Mouse (Mus musculus) right cerebral cortex, postnatal 4 days (tissue): ENCODE data around the gene Fam120a.
A peak's percentile ranks its signal among the peaks of the same experiment; 100 is the strongest.

Experiments
- DNase-seq: peaks from one replicate; pipeline ENCODE4 v3.0.0-alpha.2; 2022

Gene Fam120a

DNA sequence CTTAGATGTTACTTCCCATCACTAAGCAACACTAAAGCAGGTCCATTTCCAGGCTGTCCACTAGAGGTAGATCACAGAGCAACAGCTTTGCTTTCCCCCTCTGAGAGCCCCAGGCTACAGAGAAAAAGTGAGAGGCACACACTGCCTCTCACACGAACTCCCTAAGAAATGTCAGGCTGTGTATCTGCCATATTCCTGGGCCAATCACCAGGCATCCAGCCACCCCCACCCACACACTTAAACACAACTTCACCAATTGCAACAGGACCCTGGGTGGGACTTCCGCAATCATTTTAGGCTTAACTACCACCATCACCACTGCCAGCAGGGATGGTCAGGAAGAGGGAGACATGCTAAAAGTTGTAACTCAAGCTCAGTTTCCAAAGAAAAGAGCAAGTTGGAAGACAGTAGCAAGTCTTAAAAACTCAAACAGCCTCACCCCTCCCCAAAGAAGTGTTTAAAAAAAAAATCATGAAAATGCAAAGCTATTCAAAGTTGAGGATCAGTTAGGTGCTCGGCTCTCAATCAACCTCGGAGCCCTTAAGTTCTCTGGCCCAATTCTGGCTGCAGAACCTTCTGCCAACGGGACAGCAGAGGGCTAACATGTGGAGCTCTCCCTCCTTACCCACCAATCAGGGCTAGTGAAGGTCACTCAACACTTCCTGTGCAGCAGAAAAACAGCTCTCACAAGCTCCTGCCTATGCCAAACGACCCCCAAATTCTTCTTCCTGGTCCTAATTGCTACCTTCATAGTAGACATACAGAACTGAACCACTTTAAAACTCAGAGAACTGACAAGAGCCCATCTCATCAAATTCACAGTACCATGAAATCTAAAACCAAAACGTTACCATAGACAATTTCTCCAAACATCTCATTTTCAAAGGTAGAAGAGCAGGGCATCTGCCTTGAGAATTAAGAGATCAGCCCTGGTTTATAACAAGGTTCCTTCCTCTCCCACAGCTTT is 2.0 kb downstream of the Fam120a start:
- DNase-seq = peak; percentile 50

GRCm38 (mm10) chr13:48964850-48965249 is 3.0 kb downstream of the Fam120a start:
- no peak for DNase-seq

GRCm38 (mm10) chr13:48963111-48963510 is 4.7 kb downstream of the Fam120a start:
- DNase-seq = no peak

DNA sequence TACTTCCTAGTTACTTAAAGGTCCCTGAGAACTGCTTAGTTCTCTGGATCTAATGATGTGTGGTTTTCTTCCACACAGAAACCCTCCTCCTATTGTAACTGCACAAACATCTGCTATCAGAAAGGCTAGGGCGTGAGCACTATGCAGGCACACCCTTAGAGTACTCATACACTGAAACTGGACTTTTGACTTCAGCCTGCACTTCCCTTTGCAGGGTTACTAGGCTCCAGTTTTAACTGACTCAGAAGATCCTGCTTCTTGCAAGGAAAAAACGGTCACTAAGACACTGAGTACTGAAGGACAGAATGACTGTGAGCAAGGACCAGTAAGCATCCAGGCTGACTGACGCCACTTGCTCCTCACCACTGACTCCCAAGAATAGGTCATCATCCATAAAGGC is 5.3 kb downstream of the Fam120a start:
- DNase-seq = no peak

DNA sequence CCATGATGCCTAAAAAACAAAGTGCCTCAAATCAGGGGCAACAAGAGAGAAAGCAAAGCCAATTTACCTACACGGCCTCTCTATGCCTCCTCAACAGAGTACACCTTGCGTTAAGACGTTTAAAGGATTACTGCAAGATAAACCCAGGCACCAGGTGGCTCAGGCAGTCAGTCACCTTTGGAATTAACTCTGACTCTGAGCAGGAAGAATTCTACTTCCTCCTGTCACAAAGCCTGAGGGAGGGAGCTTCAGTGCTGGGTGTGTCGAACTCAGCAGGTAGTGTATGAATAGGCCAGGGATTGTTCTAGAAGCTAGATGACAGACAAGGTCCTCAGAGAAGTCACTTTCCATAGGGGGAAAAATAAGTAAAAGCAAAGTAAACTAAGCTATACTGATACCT is 9.2 kb downstream of the Fam120a start:
- DNase-seq = no peak

- no peak for DNase-seq
Observed at GRCm38 (mm10) chr13:48954825-48955224, 13.0 kb downstream of the Fam120a start.

GRCm38 (mm10) chr13:48950600-48951241 is 17.1 kb downstream of the Fam120a start:
- no peak for DNase-seq

DNA sequence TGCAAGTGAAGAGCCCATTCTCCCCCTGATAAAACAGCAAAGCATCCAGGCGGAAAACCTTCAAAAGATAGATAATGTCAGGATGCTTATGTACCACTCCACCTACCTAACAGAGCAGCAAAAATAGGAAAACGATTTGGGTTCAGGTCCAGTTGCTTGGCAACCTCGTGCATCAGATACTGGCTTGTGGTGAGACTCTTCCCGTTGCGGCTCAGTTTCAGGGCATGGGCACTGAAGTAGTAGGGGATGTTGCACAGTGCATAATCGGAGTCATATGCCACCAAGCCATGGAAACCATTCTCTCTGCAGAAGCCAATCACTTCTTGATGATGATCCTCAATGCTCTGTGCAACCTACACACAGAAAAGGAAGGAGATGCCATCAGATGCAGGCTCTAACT is 18.9 kb downstream of the Fam120a start:
- no peak for DNase-seq

- no peak for DNase-seq
Observed at GRCm38 (mm10) chr13:48944571-48944970, 23.2 kb downstream of the Fam120a start.

GRCm38 (mm10) chr13:48942471-48942870 is 25.3 kb downstream of the Fam120a start:
- no peak for DNase-seq

GRCm38 (mm10) chr13:48941773-48942172 is 26.0 kb downstream of the Fam120a start:
- no peak for DNase-seq

GRCm38 (mm10) chr13:48934597-48934996 is 33.2 kb downstream of the Fam120a start:
- DNase-seq = no peak

DNA sequence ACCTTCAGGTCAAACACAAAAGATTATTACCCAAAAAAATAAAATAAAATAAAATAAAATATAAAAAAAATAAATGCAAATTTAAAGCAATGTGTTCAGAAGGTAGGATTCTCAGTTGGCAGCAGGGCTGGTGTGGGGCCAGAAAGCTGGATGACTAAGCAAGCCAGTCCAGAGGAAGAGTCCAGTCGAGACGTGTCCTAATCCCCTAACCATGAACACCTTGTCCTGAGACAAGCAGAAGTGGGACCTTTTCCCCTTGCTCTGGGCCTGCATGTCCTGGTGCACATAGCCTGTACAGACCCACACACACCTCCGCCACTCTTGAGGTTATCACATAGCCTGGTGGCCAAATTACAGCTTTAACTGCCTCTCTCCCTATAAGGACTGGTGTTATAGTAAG is 35.1 kb downstream of the Fam120a start:
- DNase-seq = no peak

GRCm38 (mm10) chr13:48931687-48932086 is 36.1 kb downstream of the Fam120a start:
- no peak for DNase-seq

DNA sequence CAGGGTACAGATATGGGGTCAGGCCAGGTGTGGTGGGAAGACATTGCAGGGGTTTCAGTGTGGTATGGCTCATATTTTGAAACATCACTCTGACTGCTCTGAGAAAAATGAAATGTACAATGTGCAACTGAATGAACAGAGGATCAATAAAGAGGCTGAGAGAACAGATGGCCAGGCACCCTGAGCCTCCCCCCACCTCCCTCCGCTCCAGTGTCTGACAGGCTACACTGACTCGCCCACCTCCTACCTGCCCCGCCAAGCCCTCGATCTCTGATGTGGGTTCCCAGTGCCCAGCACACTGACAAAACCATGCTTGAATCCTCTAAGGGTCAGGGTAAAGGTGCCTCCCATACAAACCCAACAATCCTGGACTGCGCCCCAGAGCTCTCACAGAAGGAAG is 36.6 kb downstream of the Fam120a start:
- no peak for DNase-seq

- no peak for DNase-seq
Observed at GRCm38 (mm10) chr13:48929535-48930110, 38.2 kb downstream of the Fam120a start.

GRCm38 (mm10) chr13:48927609-48928008 is 40.2 kb downstream of the Fam120a start:
- DNase-seq = no peak

DNA sequence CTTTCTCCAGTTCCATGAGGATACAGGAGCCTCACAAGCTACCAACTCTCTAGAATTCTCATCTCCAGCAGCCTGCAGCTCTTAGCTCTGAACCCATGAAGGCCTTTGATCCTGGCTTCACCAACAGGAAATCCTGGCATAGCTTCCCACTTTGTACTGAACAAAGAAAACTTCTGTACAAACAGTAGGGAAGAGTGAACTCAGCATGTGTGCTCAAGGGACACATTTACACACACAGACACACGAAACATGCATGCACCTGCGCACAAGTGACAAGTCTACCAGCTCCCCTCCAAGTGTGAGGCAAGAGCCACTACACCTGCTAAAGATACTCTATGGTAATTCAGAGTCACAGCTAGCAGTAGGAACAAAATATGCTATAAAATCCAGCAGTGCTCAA is 45.1 kb downstream of the Fam120a start:
- no peak for DNase-seq

DNA sequence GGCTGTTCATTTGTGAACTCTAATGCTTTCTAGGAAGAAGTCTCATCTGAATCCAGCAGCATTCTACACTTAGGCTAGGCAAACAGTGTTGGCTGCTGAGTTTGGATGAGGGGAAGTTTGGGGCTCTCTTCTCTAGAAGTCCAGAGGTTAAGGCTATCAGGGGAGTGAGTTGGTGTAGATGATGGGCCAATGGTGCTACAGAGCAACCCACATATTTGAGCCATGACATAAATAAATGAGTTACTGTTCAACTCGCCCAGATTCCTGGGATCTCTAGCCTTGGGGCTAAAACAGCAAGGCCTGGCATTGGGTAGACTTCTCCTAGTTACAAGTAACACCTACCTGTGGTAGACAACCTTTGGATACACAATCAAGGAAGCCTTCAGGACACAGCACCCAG is 46.6 kb downstream of the Fam120a start:
- DNase-seq = no peak

- DNase-seq = no peak
Observed at GRCm38 (mm10) chr13:48919756-48920415, 47.9 kb downstream of the Fam120a start.

- DNase-seq = no peak
Observed at GRCm38 (mm10) chr13:48917113-48917599, 50.7 kb downstream of the Fam120a start.

- DNase-seq = no peak
Observed at GRCm38 (mm10) chr13:48913680-48914079, 54.1 kb downstream of the Fam120a start.

- DNase-seq = no peak
Observed at GRCm38 (mm10) chr13:48913141-48913540, 54.7 kb downstream of the Fam120a start.
